Mouse (Mus musculus): ENCODE measurements around the gene Bivm. TPM values are rescaled to one million over a fixed set of nuclear protein-coding genes. Genes with fewer than 3 reads are reported as not detected.

Bivm gene
- polyA plus RNA-seq, 1 experiment from 2014 or later = 36.2 TPM

Other genes starting within 250 kb of the Bivm start
- 69.5 and 77.1 TPM in 2 replicates for gene Tpp2, start 185.3 kb upstream of the Bivm start, polyA plus RNA-seq (2014; fragmentation: Nextera tagmentation; extraction: Ambion mirVana)
- gene Mettl21c, start 98.9 kb upstream of the Bivm start, polyA plus RNA-seq (2014; fragmentation: Nextera tagmentation; extraction: Ambion mirVana) = 0.95 and 1.1 TPM in 2 replicates
- 0.17 and 0.29 TPM in 2 replicates for gene Gm8251, start 57.0 kb upstream of the Bivm start, polyA plus RNA-seq (2014; fragmentation: Nextera tagmentation; extraction: Ambion mirVana)
- 108 and 109 TPM in 2 replicates for gene Tex30, start 16.5 kb upstream of the Bivm start, polyA plus RNA-seq (2014; fragmentation: Nextera tagmentation; extraction: Ambion mirVana)
- gene Kdelc1, start 149 bp upstream of the Bivm start, polyA plus RNA-seq (2014; fragmentation: Nextera tagmentation; extraction: Ambion mirVana) = 81.7 and 88.9 TPM in 2 replicates
- gene Ercc5, start 28.8 kb downstream of the Bivm start, polyA plus RNA-seq (2014; fragmentation: Nextera tagmentation; extraction: Ambion mirVana) = 33.3 and 38.0 TPM in 2 replicates
- not detected in 2 replicates for gene Mettl21e, start 100.0 kb downstream of the Bivm start, polyA plus RNA-seq (2014; fragmentation: Nextera tagmentation; extraction: Ambion mirVana)